Mouse (Mus musculus) thymus, postnatal 25 days (tissue): ENCODE measurements around the gene Bri3.
"Not testable (repeated sequence)": the region's sequence is repeated elsewhere in the genome, so short reads cannot be mapped to it uniquely, and the experiment has no call there.

Source experiments
- DNase-seq: peaks from one replicate; pipeline ENCODE4 v3.0.0; 2022

The Bri3 gene

GRCm38 (mm10) chr5:144303071-144303470 is 58.8 kb downstream of the Bri3 start:
- DNase-seq, result no peak

DNA sequence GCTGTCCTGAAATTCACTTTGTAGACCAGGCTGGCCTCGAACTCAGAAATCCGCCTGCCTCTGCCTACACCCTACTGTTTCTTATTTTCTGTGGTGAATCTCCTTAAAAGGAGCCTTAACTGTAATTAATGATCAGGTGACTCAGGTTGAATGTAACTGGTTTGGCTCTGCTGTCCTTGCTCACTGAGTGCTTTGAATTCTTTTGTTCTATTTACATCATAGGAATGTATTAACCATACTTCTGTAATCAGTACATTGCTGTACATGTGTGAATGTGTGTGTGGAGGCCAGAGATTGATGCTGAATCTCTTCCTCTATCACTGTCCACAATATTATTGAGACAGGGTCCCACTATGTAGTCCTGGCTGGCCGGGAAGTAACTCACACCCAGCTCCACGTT is 64.7 kb downstream of the Bri3 start:
- no peak for DNase-seq

DNA sequence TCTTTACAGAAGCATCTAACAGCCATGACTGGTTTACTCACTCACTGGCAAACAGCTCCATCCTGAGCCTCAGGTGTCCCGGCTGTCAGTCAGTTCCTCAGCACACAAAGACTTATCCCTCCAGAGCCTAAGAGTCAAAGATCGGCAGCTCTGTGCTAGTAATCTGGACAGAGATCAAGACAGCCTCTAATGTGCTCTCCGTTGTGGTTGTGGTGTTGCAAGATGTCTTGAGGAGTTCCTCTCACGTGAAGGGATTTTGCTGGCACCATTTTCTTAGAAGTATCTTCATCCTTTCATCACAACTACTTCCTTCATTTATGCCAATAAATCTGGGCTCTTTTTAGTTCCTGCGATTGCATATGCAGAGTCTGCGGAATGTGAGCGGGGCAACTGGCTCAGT is 67.9 kb downstream of the Bri3 start:
- no peak for DNase-seq

- DNase-seq, result no peak
Measured at GRCm38 (mm10) chr5:144313335-144313734, 69.1 kb downstream of the Bri3 start.

DNA sequence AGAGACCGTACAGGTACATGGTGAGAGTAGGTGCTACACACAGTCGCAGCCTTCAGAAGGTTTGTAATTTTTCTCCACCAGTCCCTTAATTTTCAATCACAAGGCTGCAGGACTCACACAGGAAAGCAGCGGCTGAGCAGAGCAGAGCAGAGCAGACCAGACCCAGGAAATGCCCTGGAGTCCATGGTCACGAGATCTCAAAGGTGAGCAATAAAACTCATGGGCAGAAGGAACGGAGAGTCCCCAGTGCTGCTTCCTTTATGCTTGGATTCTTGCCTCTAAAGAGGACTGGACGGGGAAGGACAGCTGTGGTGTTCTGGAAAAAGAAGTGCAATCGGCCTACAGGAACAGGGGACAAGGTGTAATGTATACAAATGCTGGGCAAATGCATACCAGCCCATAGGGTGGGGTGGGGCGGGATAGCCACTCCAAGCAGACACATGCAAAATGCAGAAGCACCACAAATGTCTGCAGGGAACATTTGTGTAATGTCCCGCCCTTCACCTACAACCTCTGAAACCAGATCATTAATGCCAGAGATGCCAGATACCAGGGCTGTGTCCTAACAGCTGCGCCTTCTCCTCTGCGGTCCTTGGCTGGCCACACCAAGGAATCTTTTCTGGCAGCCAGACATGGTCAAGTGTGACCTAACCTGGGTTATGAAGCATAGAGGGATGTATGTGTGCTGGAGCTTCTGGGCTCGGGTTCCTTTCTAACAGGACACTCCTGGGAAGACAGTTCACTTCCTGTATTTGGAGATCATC is 70.7 kb downstream of the Bri3 start:
- DNase-seq, result no peak

DNA sequence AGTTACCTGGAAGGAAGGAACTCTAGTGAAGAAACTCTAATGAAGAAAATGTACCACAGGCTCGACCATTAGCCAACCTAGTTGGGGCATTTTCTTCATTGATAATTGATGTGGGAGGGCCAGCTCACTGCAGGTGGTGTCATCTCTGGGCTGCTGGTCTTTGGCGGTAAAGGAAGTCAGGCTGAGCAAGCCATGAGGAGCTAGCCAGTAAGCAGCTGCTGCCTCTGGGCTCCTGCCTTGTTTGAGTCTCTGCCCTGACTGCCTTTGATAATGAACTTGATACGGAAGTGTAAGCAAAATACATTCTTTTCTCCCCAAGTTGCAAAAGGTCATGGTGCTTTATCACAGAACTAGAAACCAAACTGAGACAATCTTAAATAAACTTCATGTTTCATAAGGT is 72.2 kb downstream of the Bri3 start:
- DNase-seq, result no peak

- no peak for DNase-seq
Measured at GRCm38 (mm10) chr5:144317426-144317825, 73.2 kb downstream of the Bri3 start.

DNA sequence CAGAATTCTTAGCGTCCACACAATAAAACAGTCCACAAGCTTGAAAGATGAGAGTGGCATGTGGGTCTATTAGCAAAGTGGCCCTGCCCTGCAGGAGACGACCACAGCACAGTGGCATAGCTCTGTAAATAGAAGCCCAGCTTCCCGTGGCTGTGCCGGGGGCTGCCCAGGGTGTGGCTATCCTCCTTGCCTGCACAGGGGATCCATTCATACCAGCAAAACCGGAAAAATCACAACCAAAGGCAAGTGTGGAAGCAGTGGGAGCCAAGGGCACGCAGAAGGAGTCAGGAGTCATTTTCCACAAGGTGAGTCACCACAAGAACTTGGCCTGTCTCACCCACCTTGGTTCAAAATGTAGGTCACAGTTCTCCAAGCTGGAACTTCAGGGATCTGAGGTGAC is 74.0 kb downstream of the Bri3 start:
- no peak for DNase-seq

GRCm38 (mm10) chr5:144321681-144322080 is 77.4 kb downstream of the Bri3 start:
- DNase-seq, result no peak

- no peak for DNase-seq
Measured at GRCm38 (mm10) chr5:144322717-144323116, 78.5 kb downstream of the Bri3 start.

DNA sequence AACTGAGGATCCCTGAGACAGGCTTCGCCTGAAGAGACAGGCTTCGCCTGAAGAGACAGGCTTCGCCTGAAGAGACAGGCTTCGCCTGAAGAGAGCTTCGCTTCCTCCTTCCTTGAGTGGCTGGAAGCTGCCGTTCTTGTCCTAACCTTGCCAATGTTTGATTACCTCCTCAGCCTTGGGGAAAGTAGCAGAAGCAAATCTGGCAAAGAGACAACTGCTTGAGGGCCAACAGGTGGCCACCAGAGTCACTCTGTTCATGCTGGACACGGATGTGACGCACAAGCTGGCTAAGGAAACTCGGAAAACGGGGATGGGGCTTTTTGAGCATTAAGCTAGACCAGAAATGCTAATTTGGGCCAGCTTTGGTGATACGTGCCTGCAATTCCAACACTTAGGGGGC is 89.8 kb downstream of the Bri3 start:
- DNase-seq, result no peak

GRCm38 (mm10) chr5:144335357-144335756 is 91.1 kb downstream of the Bri3 start:
- not testable (repeated sequence) for DNase-seq

DNA sequence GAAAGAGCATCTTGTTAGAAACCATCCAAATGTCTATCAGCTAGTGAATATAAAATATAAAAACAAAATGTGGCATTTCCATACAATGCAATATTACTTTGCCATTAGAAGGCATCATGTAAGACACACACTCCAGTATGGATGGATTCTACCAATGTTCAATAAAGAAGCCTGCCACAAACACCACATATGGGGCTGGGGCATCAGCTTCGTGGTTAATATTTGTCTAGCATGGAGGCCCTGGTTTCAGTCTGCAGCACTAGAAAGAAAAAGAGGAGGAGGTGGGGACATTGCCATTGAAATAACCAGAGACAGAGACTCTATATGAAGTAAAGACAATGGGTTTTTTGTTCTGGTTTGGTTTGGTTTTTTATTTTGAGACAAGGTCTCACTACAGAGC is 94.5 kb downstream of the Bri3 start:
- DNase-seq, result no peak

DNA sequence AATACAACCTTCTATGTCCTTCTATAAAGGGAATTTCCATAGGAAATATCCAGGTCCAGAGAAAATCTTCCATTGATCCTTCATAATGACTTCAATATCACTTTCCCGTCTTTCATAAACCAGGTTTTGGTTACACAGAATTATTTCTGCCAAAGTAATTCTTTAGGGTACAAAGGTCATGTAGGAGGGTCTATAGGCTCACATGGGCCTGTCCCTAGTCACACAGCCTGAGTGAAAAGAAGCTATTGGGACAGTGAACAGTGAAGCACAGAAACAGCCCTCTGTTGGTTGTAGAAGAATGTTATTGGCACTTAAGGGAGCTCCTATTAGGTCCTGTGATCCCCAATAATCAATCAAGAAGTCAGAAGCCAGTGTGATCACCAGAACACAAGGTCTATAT is 96.8 kb downstream of the Bri3 start:
- no peak for DNase-seq

DNA sequence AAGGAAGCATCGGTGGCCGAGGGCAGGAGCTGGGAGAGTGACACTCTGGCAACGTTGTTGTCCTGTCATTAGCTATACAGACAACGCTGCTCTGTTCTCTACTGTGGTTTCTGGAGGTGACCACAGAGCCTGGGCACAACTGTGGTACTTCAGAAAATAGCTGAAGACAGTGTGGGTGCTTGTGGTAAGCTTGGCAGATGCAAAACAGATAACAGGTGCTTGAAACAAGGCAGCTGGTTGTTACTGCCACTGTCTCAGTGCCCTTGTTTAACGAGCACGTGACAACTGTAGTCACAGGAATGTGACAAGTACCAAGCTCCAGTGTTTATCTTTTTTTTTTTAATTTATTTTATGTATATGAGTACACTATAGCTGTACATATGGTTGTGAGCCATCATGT is 100.4 kb downstream of the Bri3 start:
- peak; percentile 6 for DNase-seq

- DNase-seq, result no peak
Measured at GRCm38 (mm10) chr5:144351185-144351584, 106.9 kb downstream of the Bri3 start.

DNA sequence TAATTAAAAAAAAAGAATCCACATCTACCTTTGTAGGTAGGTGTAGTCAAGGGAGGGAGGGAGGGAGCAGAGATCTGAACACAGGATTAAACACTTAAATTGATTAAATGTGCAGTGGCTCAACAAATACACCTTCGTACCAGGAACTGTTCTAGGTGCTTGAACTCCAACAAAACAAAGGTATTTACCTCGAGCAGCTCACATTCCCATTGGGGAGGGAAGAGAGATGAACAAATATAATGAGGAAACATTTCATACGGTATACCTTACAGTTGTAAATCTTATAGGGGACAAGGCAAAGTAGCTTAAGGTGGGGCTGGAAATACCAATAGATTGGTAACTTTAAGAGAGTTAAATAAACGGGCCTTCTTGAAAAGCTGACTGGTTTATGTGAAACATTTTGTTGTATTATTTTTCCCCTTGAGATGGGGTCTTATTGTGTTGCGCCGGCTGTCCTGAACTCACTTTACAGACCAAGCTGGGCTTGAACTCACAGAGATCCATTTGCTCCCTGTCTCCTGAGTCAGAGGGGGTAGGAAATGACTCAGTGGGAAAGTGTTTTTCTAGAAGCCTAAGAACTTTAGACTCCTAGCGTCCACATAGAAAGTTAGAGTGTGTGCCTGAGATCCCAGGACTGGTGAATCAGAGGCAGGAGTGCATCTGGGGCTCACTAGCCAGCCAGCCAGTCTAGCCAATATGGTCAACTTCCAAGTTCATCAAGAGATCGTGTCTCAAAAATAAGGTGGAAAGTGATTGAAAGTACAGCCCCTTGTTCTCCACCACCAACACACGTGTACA is 108.2 kb downstream of the Bri3 start:
- DNase-seq, result no peak

- DNase-seq, result no peak
Measured at GRCm38 (mm10) chr5:144356776-144357455, 112.7 kb downstream of the Bri3 start.

DNA sequence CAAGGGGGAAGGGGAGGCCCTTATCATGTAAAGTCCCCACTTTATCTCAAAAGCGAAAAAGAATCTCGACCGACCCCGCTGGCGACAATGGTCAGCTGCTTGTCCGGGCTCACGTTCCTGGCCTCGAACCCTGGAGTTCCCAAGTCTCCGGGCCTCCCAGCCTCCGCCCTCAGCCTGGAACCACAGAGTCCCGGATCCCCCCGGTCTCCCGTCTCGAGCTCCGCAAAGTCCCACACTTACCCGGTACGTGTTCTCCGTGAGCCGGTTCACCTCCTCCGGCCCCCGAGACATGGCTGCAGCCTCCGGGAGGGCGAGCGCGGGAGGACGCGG is 113.3 kb downstream of the Bri3 start:
- DNase-seq, result no peak

DNA sequence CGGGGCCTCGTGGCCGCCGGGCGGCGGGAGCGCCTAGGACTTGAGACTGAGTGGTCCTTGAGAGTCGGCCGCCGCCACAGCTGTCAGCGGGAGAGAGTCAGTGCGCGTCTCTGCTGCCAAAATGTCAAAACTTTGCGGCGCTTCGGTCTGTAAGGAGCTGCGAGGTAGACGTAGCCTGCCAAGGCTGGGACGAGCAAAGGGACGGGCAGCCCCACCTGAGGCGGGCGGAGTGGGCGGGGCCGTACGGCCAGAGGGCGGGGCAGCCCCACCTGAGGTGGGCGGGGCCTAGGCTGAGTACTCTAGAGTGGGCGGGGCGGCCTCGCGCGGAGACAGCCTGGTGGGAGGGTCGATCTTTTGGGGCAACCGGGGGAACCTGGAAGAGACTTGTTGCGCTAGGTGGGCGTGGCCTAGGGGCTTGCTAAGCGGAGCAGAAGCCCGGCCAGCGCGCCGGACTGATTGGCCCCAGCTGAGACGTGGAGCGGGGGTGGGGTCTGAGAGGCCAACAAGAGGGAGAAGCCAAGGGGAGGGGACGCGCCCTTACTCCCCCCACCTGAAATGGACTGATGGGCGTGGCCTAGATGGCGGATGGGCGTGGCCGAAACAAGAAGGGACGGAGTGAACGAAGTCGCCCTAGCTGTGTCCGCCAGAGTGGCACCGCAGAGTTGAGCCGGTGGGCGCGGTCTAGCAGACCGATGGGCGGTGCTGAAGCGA is 113.8 kb downstream of the Bri3 start, which contains the start of gene Baiap2l1:
Gene Baiap2l1, minus strand, starts transcription at position 232 of the 711 bp plus-strand sequence.
- DNase-seq, result peak; percentile 58

DNA sequence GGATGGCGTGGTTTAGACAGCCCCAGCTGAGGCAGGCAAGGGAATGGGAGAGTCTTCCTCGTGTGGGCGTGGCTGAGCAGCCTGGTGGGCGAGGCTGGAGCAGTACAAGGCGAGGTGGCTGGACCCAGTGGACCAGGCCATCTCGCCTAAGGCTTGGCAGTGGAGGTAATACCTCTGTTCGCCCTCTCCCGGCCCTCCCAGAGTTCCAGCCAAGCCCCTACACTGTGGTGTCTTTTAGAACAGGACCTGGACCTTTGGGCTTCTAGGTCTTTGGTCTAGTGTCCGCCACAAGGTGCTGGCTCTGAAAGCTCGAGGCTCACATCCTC is 114.3 kb downstream of the Bri3 start:
- DNase-seq, result no peak

DNA sequence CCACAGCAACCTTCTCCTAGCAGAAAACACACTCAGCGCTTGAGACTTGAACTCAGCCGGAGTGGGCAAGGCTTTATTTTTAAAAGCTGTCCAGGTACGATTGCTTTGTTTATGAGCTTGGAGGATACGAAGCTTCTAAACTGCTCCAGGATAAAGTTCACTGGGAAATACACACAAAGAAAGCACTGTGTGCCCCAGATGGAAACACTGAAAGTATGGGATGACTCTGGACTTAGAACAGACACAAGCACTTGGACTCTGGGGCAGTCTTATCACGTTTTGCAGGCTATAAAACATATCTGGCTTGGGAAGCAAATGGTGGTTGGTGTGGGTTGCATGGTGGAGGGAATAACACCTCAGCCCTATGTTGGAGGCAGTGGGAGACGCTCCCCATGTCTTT is 115.6 kb downstream of the Bri3 start:
- no peak for DNase-seq

GRCm38 (mm10) chr5:144360346-144360745 is 116.1 kb downstream of the Bri3 start:
- DNase-seq, result no peak
